Comparison of ENCODE assay signal across 20 mouse cellular contexts in the genomic region with DNA sequence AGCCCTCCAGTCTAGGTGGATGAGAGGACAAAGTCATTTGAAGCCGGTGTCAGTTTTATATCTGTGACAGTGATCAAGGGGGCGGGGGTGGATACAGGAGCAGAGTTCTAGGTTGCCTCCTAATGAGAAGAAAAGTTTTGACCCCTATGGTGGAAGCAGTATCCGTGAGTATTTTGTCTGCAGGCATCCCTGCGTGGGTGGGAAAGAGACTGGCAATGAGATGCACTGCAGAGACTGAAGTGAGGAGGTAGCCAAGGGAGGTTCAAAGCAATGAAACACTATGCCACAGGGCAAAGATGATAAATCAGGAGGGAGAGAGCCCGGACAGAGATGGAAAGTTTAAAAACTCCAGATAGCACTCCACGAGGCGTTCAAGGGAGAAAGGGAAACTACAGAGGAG.
"Had no signal": no experiment of that assay in that cellular context is flagged by ENCODE, and none has a peak within 500 bp of the region (broad histone marks: within the 10 kb centered on the region; RNA-seq: fewer than 3 reads in every experiment).

No protein-coding gene starts in this region.

- H3K4me2 ChIP-seq: lung, embryonic 15.5 days; midbrain, embryonic 12.5 days; neural tube, embryonic 13.5 days; neural tube, embryonic 15.5 days had no signal

- H3K4me3 ChIP-seq: lung, embryonic 15.5 days; midbrain, embryonic 10.5 days; midbrain, embryonic 12.5 days; myocyte; neural tube, embryonic 13.5 days; neural tube, embryonic 15.5 days had no signal

- H3K4me1 ChIP-seq: lung, embryonic 15.5 days; midbrain, embryonic 12.5 days; neural tube, embryonic 13.5 days; neural tube, embryonic 15.5 days had no signal

- DNase-seq: lung, adult 2 months; lung, postnatal 14 days; lung, postnatal 36 days; midbrain, embryonic 14.5 days; retina, postnatal 1 day; right cerebral cortex, adult 18-20 months; right cerebral cortex, postnatal 25 days; right cerebral cortex, postnatal 4 days; spleen, adult 18-20 months; thymus, adult 18-20 months; thymus, postnatal 14 days; thymus, postnatal 36 days had no signal

- H3K9ac ChIP-seq: lung, embryonic 15.5 days; midbrain, embryonic 12.5 days; neural tube, embryonic 13.5 days; neural tube, embryonic 15.5 days had no signal

- H3K27me3 ChIP-seq: lung, embryonic 15.5 days; neural tube, embryonic 13.5 days; neural tube, embryonic 15.5 days had no signal

- H3K9me3 ChIP-seq: lung, embryonic 15.5 days; midbrain, embryonic 10.5 days; midbrain, embryonic 12.5 days; neural tube, embryonic 13.5 days; neural tube, embryonic 15.5 days had no signal

- ATAC-seq: lung, postnatal 0 days; midbrain, embryonic 16.5 days had no signal

- H3K36me3 ChIP-seq: lung, embryonic 15.5 days; midbrain, embryonic 10.5 days; midbrain, embryonic 12.5 days; neural tube, embryonic 13.5 days; neural tube, embryonic 15.5 days had no signal

- H3K27ac ChIP-seq: lung, embryonic 15.5 days; midbrain, embryonic 10.5 days; midbrain, embryonic 12.5 days; neural tube, embryonic 13.5 days; neural tube, embryonic 15.5 days had no signal
